Mouse (Mus musculus) embryonic facial prominence, embryonic 15.5 days (tissue): ENCODE data around the gene Map4k4. TPM values are rescaled to one million over a fixed set of nuclear protein-coding genes. Genes with fewer than 3 reads are reported as not detected.

Experiments used
- ATAC-seq: fragments of 200-750 bp; cut with Nextera tagmentation; 2 replicates; pipeline ENCODE4 v1.8.0; 2017; ENCODE audit warnings: low read depth, moderate TSS enrichment; ENCODE audit not compliant: insufficient number of reproducible peaks, low FRiP score, low TSS enrichment
- H3K27ac ChIP-seq: fragments of 300-500 bp; sonication (generic); replicated peaks from 2 replicates; pipeline ENCODE4 v1.5.1; 2015; ENCODE audit warnings: mild to moderate bottlenecking, inconsistent platforms
- H3K27me3 ChIP-seq: fragments of 300-500 bp; sonication (generic); 2 replicates; pipeline ENCODE4 v1.6.1; 2015; ENCODE audit warnings: inconsistent platforms
- H3K36me3 ChIP-seq: fragments of 300-500 bp; sonication (generic); 2 replicates; pipeline ENCODE4 v1.6.1; 2015; ENCODE audit warnings: mild to moderate bottlenecking, inconsistent platforms
- H3K4me1 ChIP-seq: fragments of 300-500 bp; sonication (generic); 2 replicates; pipeline ENCODE4 v1.6.1; 2015; ENCODE audit warnings: inconsistent platforms
- H3K4me2 ChIP-seq: fragments of 300-500 bp; sonication (generic); replicated peaks from 2 replicates; pipeline ENCODE4 v1.6.1; 2015; ENCODE audit warnings: mild to moderate bottlenecking, inconsistent platforms
- H3K4me3 ChIP-seq: fragments of 300-500 bp; sonication (generic); replicated peaks from 2 replicates; pipeline ENCODE4 v1.5.1; 2015; ENCODE audit warnings: mild to moderate bottlenecking, inconsistent platforms
- H3K9ac ChIP-seq: fragments of 300-500 bp; sonication (generic); 2 replicates; pipeline ENCODE4 v1.6.1; 2015; ENCODE audit warnings: inconsistent platforms
- H3K9me3 ChIP-seq: fragments of 300-500 bp; sonication (generic); replicated peaks from 2 replicates; pipeline ENCODE4 v1.6.1; 2016; ENCODE audit warnings: inconsistent platforms
- WGBS: fragments of 180-500 bp; shearing (Covaris S2); methylation state at CpG from one replicate; pipeline ENCODE4 v1.1.7; 2015; 5-methylcytosine and 5-hydroxymethylcytosine counted together
- polyA plus RNA-seq: library from polyadenylated mRNA; unstranded; fragments of >200 nt; fragmentation: Nextera tagmentation; extraction: Ambion mirVana; gene quantifications from 2 replicates; pipeline ENCODE4 v1.2.1, GENCODE M21; 2015

Map4k4 gene
- polyA plus RNA-seq, 1 experiment from 2014 or later, result 34.4 TPM

- no peaks in the 10 kb centered on the region for H3K9me3 ChIP-seq
- no peak overlapping the region for H3K4me2 ChIP-seq
- peaks cover 72% of the 10 kb centered on the region for H3K4me1 ChIP-seq
- H3K27me3 ChIP-seq, result no peaks in the 10 kb centered on the region
- 42% methylated on average over 5 of the region's 5 CpGs for WGBS
- no peak overlapping the region for H3K9ac ChIP-seq
- no peak for ATAC-seq
- no peaks in the 10 kb centered on the region for H3K36me3 ChIP-seq
- no peak overlapping the region for H3K4me3 ChIP-seq
- no peak overlapping the region for H3K27ac ChIP-seq
These were observed 48.5 kb downstream of the Map4k4 start for GRCm38 (mm10) chr1:39949205-39949604.

- H3K27ac ChIP-seq, result no peak overlapping the region
- 0 out of 2 replicates have a peak, but pooled peaks have one; percentile 22 for ATAC-seq
- WGBS, result 33% methylated on average over 10 of the region's 10 CpGs
- no peak overlapping the region for H3K4me2 ChIP-seq
- no peaks in the 10 kb centered on the region for H3K9me3 ChIP-seq
- H3K4me1 ChIP-seq, result peaks cover 66% of the 10 kb centered on the region
- H3K4me3 ChIP-seq, result no peak overlapping the region
- H3K36me3 ChIP-seq, result no peaks in the 10 kb centered on the region
- no peak overlapping the region for H3K9ac ChIP-seq
- H3K27me3 ChIP-seq, result no peaks in the 10 kb centered on the region
These were observed 49.2 kb downstream of the Map4k4 start for GRCm38 (mm10) chr1:39949790-39950462.

- no peak overlapping the region for H3K9ac ChIP-seq
- 60% methylated on average over 3 of the region's 3 CpGs for WGBS
- no peak overlapping the region for H3K4me2 ChIP-seq
- no peaks in the 10 kb centered on the region for H3K36me3 ChIP-seq
- 0 out of 2 replicates have a peak overlapping the region, but pooled peaks have one; percentile 17 for H3K27ac ChIP-seq
- H3K4me1 ChIP-seq, result peaks cover 67% of the 10 kb centered on the region
- H3K4me3 ChIP-seq, result no peak overlapping the region
- no peak for ATAC-seq
- H3K9me3 ChIP-seq, result no peaks in the 10 kb centered on the region
- H3K27me3 ChIP-seq, result no peaks in the 10 kb centered on the region
These were observed 49.9 kb downstream of the Map4k4 start for GRCm38 (mm10) chr1:39950590-39950989.

GRCm38 (mm10) chr1:39954652-39955051 is 53.9 kb downstream of the Map4k4 start:
- WGBS, result 81% methylated on average over 3 of the region's 3 CpGs
- no peak overlapping the region for H3K27ac ChIP-seq
- no peak overlapping the region for H3K9ac ChIP-seq
- no peaks in the 10 kb centered on the region for H3K27me3 ChIP-seq
- H3K36me3 ChIP-seq, result no peaks in the 10 kb centered on the region
- peaks cover 68% of the 10 kb centered on the region for H3K4me1 ChIP-seq
- no peak overlapping the region for H3K4me2 ChIP-seq
- no peak for ATAC-seq
- H3K9me3 ChIP-seq, result no peaks in the 10 kb centered on the region
- H3K4me3 ChIP-seq, result no peak overlapping the region

- H3K27me3 ChIP-seq, result no peaks in the 10 kb centered on the region
- WGBS, result 61% methylated on average over 5 of the region's 5 CpGs
- H3K4me3 ChIP-seq, result no peak overlapping the region
- peaks cover 65% of the 10 kb centered on the region for H3K4me1 ChIP-seq
- no peak overlapping the region for H3K4me2 ChIP-seq
- no peaks in the 10 kb centered on the region for H3K36me3 ChIP-seq
- no peak overlapping the region for H3K9ac ChIP-seq
- H3K9me3 ChIP-seq, result no peaks in the 10 kb centered on the region
- peak; percentile 46 for ATAC-seq
- peak overlapping the region; percentile 35; the same call in 1 of the 2 replicates for H3K27ac ChIP-seq
These were observed 56.0 kb downstream of the Map4k4 start for GRCm38 (mm10) chr1:39956712-39957111.

GRCm38 (mm10) chr1:39957981-39958380 is 57.3 kb downstream of the Map4k4 start:
- H3K4me3 ChIP-seq, result no peak overlapping the region
- ATAC-seq, result no peak
- peaks cover 65% of the 10 kb centered on the region for H3K4me1 ChIP-seq
- H3K9ac ChIP-seq, result no peak overlapping the region
- H3K9me3 ChIP-seq, result no peaks in the 10 kb centered on the region
- H3K27ac ChIP-seq, result peak overlapping the region; percentile 4; the same call in 1 of the 2 replicates
- 70% methylated on average over 7 of the region's 7 CpGs for WGBS
- 0 out of 2 replicates have a peak, but pooled peaks cover 4% of the 10 kb centered on the region for H3K36me3 ChIP-seq
- no peak overlapping the region for H3K4me2 ChIP-seq
- no peaks in the 10 kb centered on the region for H3K27me3 ChIP-seq

- no peak for ATAC-seq
- Histone ChIP-seq H3K4me2 (no peak overlapping the region), H3K27ac (peak overlapping the region; percentile 24; the same call in 1 of the 2 replicates), H3K9ac (no peak overlapping the region), H3K36me3 (0 out of 2 replicates have a peak, but pooled peaks cover 4% of the 10 kb centered on the region), H3K4me3 (no peak overlapping the region), H3K9me3 (no peaks in the 10 kb centered on the region), H3K27me3 (no peaks in the 10 kb centered on the region), H3K4me1 (peaks cover 80% of the 10 kb centered on the region)
- WGBS, result 83% methylated on average over 1 of the region's 1 CpGs
These were observed 59.9 kb downstream of the Map4k4 start for GRCm38 (mm10) chr1:39960623-39961022.

GRCm38 (mm10) chr1:39961113-39961512 is 60.4 kb downstream of the Map4k4 start:
- no peaks in the 10 kb centered on the region for H3K27me3 ChIP-seq
- no peak overlapping the region for H3K4me2 ChIP-seq
- ATAC-seq, result no peak
- 0 out of 2 replicates have a peak, but pooled peaks cover 4% of the 10 kb centered on the region for H3K36me3 ChIP-seq
- no peak overlapping the region for H3K4me3 ChIP-seq
- peaks cover 83% of the 10 kb centered on the region for H3K4me1 ChIP-seq
- H3K27ac ChIP-seq, result peak overlapping the region; percentile 24; the same call in 1 of the 2 replicates
- no peak overlapping the region for H3K9ac ChIP-seq
- H3K9me3 ChIP-seq, result no peaks in the 10 kb centered on the region
- WGBS, result 78% methylated on average over 6 of the region's 6 CpGs

GRCm38 (mm10) chr1:39962321-39962720 is 61.6 kb downstream of the Map4k4 start:
- H3K27ac ChIP-seq, result peak overlapping the region; percentile 84
- H3K27me3 ChIP-seq, result no peaks in the 10 kb centered on the region
- no peak overlapping the region for H3K4me3 ChIP-seq
- 33% methylated on average over 4 of the region's 4 CpGs for WGBS
- H3K9ac ChIP-seq, result no peak overlapping the region
- no peak overlapping the region for H3K4me2 ChIP-seq
- H3K36me3 ChIP-seq, result 0 out of 2 replicates have a peak, but pooled peaks cover 4% of the 10 kb centered on the region
- peaks cover 71% of the 10 kb centered on the region for H3K4me1 ChIP-seq
- ATAC-seq, result no peak
- H3K9me3 ChIP-seq, result no peaks in the 10 kb centered on the region

GRCm38 (mm10) chr1:39962840-39963239 is 62.1 kb downstream of the Map4k4 start:
- H3K4me1 ChIP-seq, result peaks cover 67% of the 10 kb centered on the region
- no peak overlapping the region for H3K4me2 ChIP-seq
- peak; percentile 68 for ATAC-seq
- 52% methylated on average over 8 of the region's 8 CpGs for WGBS
- H3K9ac ChIP-seq, result no peak overlapping the region
- 0 out of 2 replicates have a peak, but pooled peaks cover 4% of the 10 kb centered on the region for H3K36me3 ChIP-seq
- peak overlapping the region; percentile 84 for H3K27ac ChIP-seq
- H3K4me3 ChIP-seq, result no peak overlapping the region
- H3K9me3 ChIP-seq, result no peaks in the 10 kb centered on the region
- H3K27me3 ChIP-seq, result no peaks in the 10 kb centered on the region

GRCm38 (mm10) chr1:39963821-39964220 is 63.1 kb downstream of the Map4k4 start:
- peak overlapping the region; percentile 84 for H3K27ac ChIP-seq
- 0 out of 2 replicates have a peak, but pooled peaks have one; percentile 11 for ATAC-seq
- 0 out of 2 replicates have a peak, but pooled peaks cover 4% of the 10 kb centered on the region for H3K36me3 ChIP-seq
- WGBS, result 46% methylated on average over 3 of the region's 3 CpGs
- H3K9ac ChIP-seq, result no peak overlapping the region
- H3K4me2 ChIP-seq, result no peak overlapping the region
- no peak overlapping the region for H3K4me3 ChIP-seq
- H3K27me3 ChIP-seq, result no peaks in the 10 kb centered on the region
- H3K4me1 ChIP-seq, result peaks cover 66% of the 10 kb centered on the region
- H3K9me3 ChIP-seq, result no peaks in the 10 kb centered on the region
